8 mouse cellular contexts compared by ENCODE assay signal in genomic region chr11:59384441-59384959, GRCm38 (mm10). TPM values are rescaled to one million over a fixed set of nuclear protein-coding genes. Genes with fewer than 3 reads are reported as not detected.
DNase-seq lines count a peak whose midpoint lies in the region; ATAC-seq lines count a peak whose summit lies in the region.

No protein-coding gene starts in this region.

- H3K27ac ChIP-seq in limb, embryonic 12.5 days = peak overlapping the region; percentile 72
- H3K27ac ChIP-seq in forebrain, embryonic 11.5 days (ENCODE audit: low read depth, low read length) = no peak overlapping the region

- no peaks in the 10 kb centered on the region for H3K9me3 ChIP-seq in limb, embryonic 12.5 days
- H3K9me3 ChIP-seq in forebrain, embryonic 11.5 days (ENCODE audit: control insufficient read depth, low read length) = no peaks in the 10 kb centered on the region

- DNase-seq in 3T3-L1 (ENCODE audit: low read depth, low spot score) = peak; percentile 80
- DNase-seq in Muller cell, postnatal 12 days (ENCODE audit: inconsistent ontology term) = peak; percentile 97
- DNase-seq in thymus, postnatal 25 days = peak; percentile 79
- DNase-seq in cerebellum, postnatal 4 days (ENCODE audit: low spot score in 2 of 2) = no peak
- no peak for DNase-seq in right cerebral cortex, postnatal 14 days
- no peak for DNase-seq in forebrain, embryonic 11.5 days (ENCODE audit: low spot score)

- peak; percentile 22 for ATAC-seq in granulocyte monocyte progenitor cell, adult 5-6 weeks (replicated peaks; ENCODE audit: poor library complexity, severe bottlenecking)
- ATAC-seq in limb, embryonic 12.5 days (ENCODE audit: insufficient number of reproducible peaks, insufficient read depth, low FRiP score, low TSS enrichment, low read depth) = no peak
- no peak for ATAC-seq in forebrain, embryonic 11.5 days (replicated peaks; ENCODE audit: low FRiP score)

- H3K4me3 ChIP-seq in limb, embryonic 12.5 days (replicated peaks) = no peak overlapping the region
- no peak overlapping the region for H3K4me3 ChIP-seq in forebrain, embryonic 11.5 days (ENCODE audit: low read depth, low read length)

- peaks cover 4% of the 10 kb centered on the region; the same call in 1 of the 2 replicates for H3K27me3 ChIP-seq in limb, embryonic 12.5 days
- H3K27me3 ChIP-seq in forebrain, embryonic 11.5 days (ENCODE audit: control insufficient read depth, insufficient read depth, low read length) = no peaks in the 10 kb centered on the region

- WGBS in limb, embryonic 12.5 days = 12% methylated on average over 7 of the region's 7 CpGs
- WGBS in forebrain, embryonic 11.5 days = 48% methylated on average over 7 of the region's 7 CpGs

- H3K4me1 ChIP-seq in limb, embryonic 12.5 days (replicated peaks) = peaks cover 39% of the 10 kb centered on the region
- peaks cover 4% of the 10 kb centered on the region; the same call in 1 of the 2 replicates for H3K4me1 ChIP-seq in forebrain, embryonic 11.5 days (replicated peaks; ENCODE audit: control insufficient read depth, insufficient read depth, low read length)

- 0 out of 2 replicates have a peak overlapping the region, but pooled peaks have one; percentile 8 for H3K4me2 ChIP-seq in limb, embryonic 12.5 days
- H3K4me2 ChIP-seq in forebrain, embryonic 11.5 days (ENCODE audit: low read depth, low read length, severe bottlenecking) = no peak overlapping the region

- H3K9ac ChIP-seq in limb, embryonic 12.5 days (replicated peaks) = no peak overlapping the region
- no peak overlapping the region; the same call in 1 of the 2 replicates for H3K9ac ChIP-seq in forebrain, embryonic 11.5 days (ENCODE audit: low read length)

- no peaks in the 10 kb centered on the region for H3K36me3 ChIP-seq in limb, embryonic 12.5 days
- no peaks in the 10 kb centered on the region for H3K36me3 ChIP-seq in forebrain, embryonic 11.5 days (ENCODE audit: control insufficient read depth, insufficient read depth, low read length)

RNA-seq across cellular contexts. Expression of gene Prss38, which starts 9.0 kb away (rescaled TPM):
- total RNA-seq in granulocyte monocyte progenitor cell, adult 5-6 weeks (2014; fragmentation: Nextera tagmentation) = not detected in 2 replicates
- total RNA-seq in granulocyte monocyte progenitor cell, adult 5-6 weeks (2017) = not detected in 2 replicates
- polyA plus RNA-seq in limb, embryonic 12.5 days (2016; fragmentation: Nextera tagmentation; extraction: Ambion mirVana) = 0.16 TPM in 1 of 2 replicates, not detected in the other
- not detected in 2 replicates for polyA plus RNA-seq in forebrain, embryonic 11.5 days (2014; fragmentation: Nextera tagmentation; extraction: Ambion mirVana)

Comparison
In these comparisons a context has a peak if more than half of its experiments do, and no peak if none do; other contexts are left out.
1. DNase-seq: peak in 3T3-L1 (single experiment), Muller cell, postnatal 12 days (single experiment) and thymus, postnatal 25 days (single experiment); none in cerebellum, postnatal 4 days (0 of 2), right cerebral cortex, postnatal 14 days (single experiment) and forebrain, embryonic 11.5 days (single experiment).